Mouse (Mus musculus): ENCODE measurements around the gene Paqr3.
A peak's percentile ranks its signal among the peaks of the same experiment; 100 is the strongest.

Paqr3 gene

GRCm38 (mm10) chr5:97111207-97111910 is at the start of gene Paqr3:
Gene Paqr3, minus strand, starts transcription at chr5:97111596.
- DNase-seq (ENCODE audit: low spot score in 2 of 2): peak; percentile 98

- no peak for DNase-seq (ENCODE audit: low spot score in 2 of 2)
Observed at GRCm38 (mm10) chr5:97154688-97155087, 43.3 kb upstream of the Paqr3 start.

GRCm38 (mm10) chr5:97135331-97135730 is 23.9 kb upstream of the Paqr3 start:
- DNase-seq (ENCODE audit: low spot score in 2 of 2): no peak

GRCm38 (mm10) chr5:97129589-97129988 is 18.2 kb upstream of the Paqr3 start:
- DNase-seq (ENCODE audit: low spot score in 2 of 2): no peak

- peak; percentile 80 to 81 for DNase-seq (ENCODE audit: low spot score in 2 of 2)
Observed at GRCm38 (mm10) chr5:97128242-97129226, 17.1 kb upstream of the Paqr3 start.

GRCm38 (mm10) chr5:97127284-97127683 is 15.9 kb upstream of the Paqr3 start:
- DNase-seq (ENCODE audit: low spot score in 2 of 2): no peak

- peak; percentile 52 to 70 for DNase-seq (ENCODE audit: low spot score in 2 of 2)
Observed at GRCm38 (mm10) chr5:97126005-97126404, 14.6 kb upstream of the Paqr3 start.

- no peak for DNase-seq (ENCODE audit: low spot score in 2 of 2)
Observed at GRCm38 (mm10) chr5:97125459-97125970, 14.1 kb upstream of the Paqr3 start.

GRCm38 (mm10) chr5:97124977-97125376 is 13.6 kb upstream of the Paqr3 start:
- no peak for DNase-seq (ENCODE audit: low spot score in 2 of 2)

GRCm38 (mm10) chr5:97110697-97111096 is 699 bp downstream of the Paqr3 start:
- no peak for DNase-seq (ENCODE audit: low spot score in 2 of 2)

- no peak for DNase-seq (ENCODE audit: low spot score in 2 of 2)
Observed at GRCm38 (mm10) chr5:97110133-97110532, 1.3 kb downstream of the Paqr3 start.

GRCm38 (mm10) chr5:97108333-97108732 is 3.1 kb downstream of the Paqr3 start:
- DNase-seq (ENCODE audit: low spot score in 2 of 2): no peak

GRCm38 (mm10) chr5:97099954-97100353 is 11.4 kb downstream of the Paqr3 start:
- DNase-seq (ENCODE audit: low spot score in 2 of 2): no peak

GRCm38 (mm10) chr5:97097631-97098041 is 13.8 kb downstream of the Paqr3 start:
- no peak for DNase-seq (ENCODE audit: low spot score in 2 of 2)

- no peak for DNase-seq (ENCODE audit: low spot score in 2 of 2)
Observed at GRCm38 (mm10) chr5:97095335-97095734, 16.1 kb downstream of the Paqr3 start.

GRCm38 (mm10) chr5:97092970-97093369 is 18.4 kb downstream of the Paqr3 start:
- DNase-seq (ENCODE audit: low spot score in 2 of 2): no peak

- DNase-seq (ENCODE audit: low spot score in 2 of 2): no peak
Observed at GRCm38 (mm10) chr5:97090034-97090784, 21.2 kb downstream of the Paqr3 start.

GRCm38 (mm10) chr5:97089426-97089825 is 22.0 kb downstream of the Paqr3 start:
- peak in 1 of 2 experiments; percentile 13 for DNase-seq (ENCODE audit: low spot score in 2 of 2)

GRCm38 (mm10) chr5:97088231-97088630 is 23.2 kb downstream of the Paqr3 start:
- DNase-seq (ENCODE audit: low spot score in 2 of 2): no peak

- DNase-seq (ENCODE audit: low spot score in 2 of 2): peak in 1 of 2 experiments; percentile 26
Observed at GRCm38 (mm10) chr5:97087746-97088145, 23.6 kb downstream of the Paqr3 start.

- DNase-seq (ENCODE audit: low spot score in 2 of 2): no peak
Observed at GRCm38 (mm10) chr5:97087030-97087630, 24.3 kb downstream of the Paqr3 start.
